ENCODE assay signal across 15 mouse cellular contexts in the genomic region with DNA sequence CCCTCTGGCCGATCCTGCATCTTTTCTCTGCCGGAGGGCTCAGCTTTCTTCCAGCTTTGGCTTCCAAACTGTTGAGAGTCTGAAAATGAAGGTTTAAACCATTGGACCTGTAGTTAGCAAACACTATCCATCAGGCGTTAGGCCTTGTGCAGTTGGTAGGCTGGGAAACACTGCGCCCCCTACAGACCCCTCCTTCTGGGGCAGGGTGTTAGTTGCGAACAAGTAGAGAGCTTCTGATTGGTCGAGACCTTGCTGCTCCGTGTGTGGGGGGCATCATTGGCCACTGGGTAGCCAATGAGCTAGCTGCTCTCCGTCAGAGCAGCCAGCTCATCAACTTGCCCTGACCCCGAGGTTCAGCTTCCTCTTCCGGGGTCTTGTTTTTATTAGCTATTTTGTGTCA. TPM values are rescaled to one million over a fixed set of nuclear protein-coding genes. Genes with fewer than 3 reads are reported as not detected.
DNase-seq lines count a peak whose midpoint lies in the region; ATAC-seq and TF ChIP-seq lines count a peak whose summit lies in the region.
"Had no signal": no experiment of that assay in that cellular context is flagged by ENCODE, and none has a peak within 500 bp of the region (broad histone marks: within the 10 kb centered on the region; RNA-seq: fewer than 3 reads in every experiment).

No protein-coding gene starts in this region.

- TF ChIP-seq POLR2A in thymus, adult 2 months (IDR thresholded peaks at IDR 0.05; ENCODE audit: control insufficient read depth, extremely low read depth, insufficient read depth, low read length, poor library complexity) = no peak

- 0 out of 2 replicates have a peak overlapping the region, but pooled peaks have one; percentile 23 for H3K4me2 ChIP-seq in kidney, postnatal 0 days (ENCODE audit: low read length)
- H3K4me2 ChIP-seq in midbrain, embryonic 14.5 days (ENCODE audit: low read length) = no peak overlapping the region
- H3K4me2 ChIP-seq: heart, embryonic 12.5 days had no signal

- no peak overlapping the region for H3K27ac ChIP-seq in thymus, adult 2 months (ENCODE audit: control insufficient read depth, insufficient read depth, low read length)
- H3K27ac ChIP-seq in kidney, postnatal 0 days = peak overlapping the region; percentile 68
- H3K27ac ChIP-seq in midbrain, embryonic 14.5 days (replicated peaks; ENCODE audit: low read depth, low read length) = no peak overlapping the region
- H3K27ac ChIP-seq: forebrain, embryonic 15.5 days; left cerebral cortex, adult 2 months; macrophage; neural tube, embryonic 12.5 days had no signal

- no peak overlapping the region for H3K4me3 ChIP-seq in thymus, adult 2 months (ENCODE audit: control insufficient read depth, insufficient read depth, low read length)
- H3K4me3 ChIP-seq in kidney, postnatal 0 days (replicated peaks; ENCODE audit: low read depth, low read length) = no peak overlapping the region
- H3K4me3 ChIP-seq in midbrain, embryonic 14.5 days (replicated peaks; ENCODE audit: low read depth, low read length) = no peak overlapping the region
- H3K4me3 ChIP-seq: forebrain, embryonic 15.5 days; heart, embryonic 12.5 days; left cerebral cortex, adult 2 months; neural tube, embryonic 12.5 days had no signal

- peak; percentile 7 for DNase-seq in thymus, postnatal 14 days
- DNase-seq in thymus, adult 2 months = no peak
- DNase-seq in embryo, embryonic 9.5 days (ENCODE audit: extremely low spot score) = peak; percentile 56
- DNase-seq in kidney, postnatal 0 days (ENCODE audit: low spot score) = peak; percentile 82
- DNase-seq in yolk sac, embryonic 10.5 days (ENCODE audit: low spot score) = peak; percentile 15
- no peak for DNase-seq in cerebellum, postnatal 4 days (ENCODE audit: low spot score in 2 of 2)
- DNase-seq in natural killer cell, adult 2 months (ENCODE audit: low spot score in 2 of 2) = no peak
- DNase-seq in midbrain, embryonic 14.5 days = no peak
- DNase-seq: cerebellum, postnatal 25 days had no signal

- no peak for TF ChIP-seq CTCF in thymus, adult 2 months (IDR thresholded peaks at IDR 0.05; ENCODE audit: borderline replicate concordance, control insufficient read depth, extremely low read depth, insufficient read depth, low read length, poor library complexity)
- TF ChIP-seq CTCF in kidney, postnatal 0 days (IDR thresholded peaks at IDR 0.05; ENCODE audit: low read depth) = peak; percentile 40

- WGBS in thymus, adult 2 months = 83% methylated on average over 10 of the region's 10 CpGs
- 54% methylated on average over 10 of the region's 10 CpGs for WGBS in kidney, postnatal 0 days
- WGBS in midbrain, embryonic 14.5 days = 73% methylated on average over 10 of the region's 10 CpGs

- H3K36me3 ChIP-seq in thymus, adult 2 months (ENCODE audit: control insufficient read depth, insufficient read depth, low read length) = no peaks in the 10 kb centered on the region
- no peaks in the 10 kb centered on the region for H3K36me3 ChIP-seq in kidney, postnatal 0 days (ENCODE audit: insufficient read depth, low read length)
- H3K36me3 ChIP-seq in midbrain, embryonic 14.5 days (ENCODE audit: control insufficient read depth, insufficient read depth, low read length) = no peaks in the 10 kb centered on the region
- H3K36me3 ChIP-seq: forebrain, embryonic 15.5 days; heart, embryonic 12.5 days; neural tube, embryonic 12.5 days had no signal

- H3K27me3 ChIP-seq in thymus, adult 2 months (ENCODE audit: control insufficient read depth, insufficient read depth, low read length) = no peaks in the 10 kb centered on the region; the same call in 1 of the 2 replicates
- no peaks in the 10 kb centered on the region for H3K27me3 ChIP-seq in kidney, postnatal 0 days (ENCODE audit: insufficient read depth, low read length)
- no peaks in the 10 kb centered on the region for H3K27me3 ChIP-seq in midbrain, embryonic 14.5 days (ENCODE audit: control insufficient read depth, insufficient read depth, low read length)
- H3K27me3 ChIP-seq: heart, embryonic 12.5 days had no signal

- peak; percentile 63 for ATAC-seq in kidney, postnatal 0 days (replicated peaks; ENCODE audit: low FRiP score, low read depth)
- no peak for ATAC-seq in midbrain, embryonic 14.5 days (ENCODE audit: low FRiP score, low TSS enrichment)
- ATAC-seq: forebrain, embryonic 15.5 days had no signal

- H3K9ac ChIP-seq in kidney, postnatal 0 days (ENCODE audit: low read depth, low read length) = no peak overlapping the region
- no peak overlapping the region for H3K9ac ChIP-seq in midbrain, embryonic 14.5 days (replicated peaks; ENCODE audit: low read length)
- H3K9ac ChIP-seq: forebrain, embryonic 15.5 days; heart, embryonic 12.5 days; neural tube, embryonic 12.5 days had no signal

- no peaks in the 10 kb centered on the region for H3K4me1 ChIP-seq in thymus, adult 2 months (replicated peaks; ENCODE audit: control insufficient read depth, insufficient read depth, low read length)
- peaks cover 20% of the 10 kb centered on the region for H3K4me1 ChIP-seq in kidney, postnatal 0 days (replicated peaks; ENCODE audit: insufficient read depth, low read length)
- no peaks in the 10 kb centered on the region for H3K4me1 ChIP-seq in midbrain, embryonic 14.5 days (ENCODE audit: control insufficient read depth, insufficient read depth, low read length)

- H3K9me3 ChIP-seq in kidney, postnatal 0 days (replicated peaks; ENCODE audit: low read length) = no peaks in the 10 kb centered on the region
- no peaks in the 10 kb centered on the region for H3K9me3 ChIP-seq in midbrain, embryonic 14.5 days (ENCODE audit: control insufficient read depth, low read length)
- H3K9me3 ChIP-seq: forebrain, embryonic 15.5 days; heart, embryonic 12.5 days; neural tube, embryonic 12.5 days had no signal

RNA-seq across cellular contexts. Expression of a gene that starts 46.4 kb away (rescaled TPM):
- polyA plus RNA-seq in thymus, adult 2 months (2012; rRNA removed) = 0.11 and 0.14 TPM in 2 replicates
- polyA plus RNA-seq in kidney, postnatal 0 days (2015; fragmentation: Nextera tagmentation; extraction: Ambion mirVana) = 6.4 and 8.3 TPM in 2 replicates
- not detected in 2 replicates for polyA plus RNA-seq in midbrain, embryonic 14.5 days (2014; fragmentation: Nextera tagmentation; extraction: Ambion mirVana)
- polyA plus RNA-seq: macrophage; spleen, adult 2 months had no signal

RNA-seq across cellular contexts. Expression of a gene that starts 58.2 kb away (rescaled TPM):
- 0.80 and 0.85 TPM in 2 replicates for polyA plus RNA-seq in thymus, adult 2 months (2012; rRNA removed)
- 33.0 and 42.5 TPM in 2 replicates for polyA plus RNA-seq in kidney, postnatal 0 days (2015; fragmentation: Nextera tagmentation; extraction: Ambion mirVana)
- polyA plus RNA-seq in midbrain, embryonic 14.5 days (2014; fragmentation: Nextera tagmentation; extraction: Ambion mirVana) = 1.5 TPM in 1 of 2 replicates, not detected in the other
- polyA plus RNA-seq: macrophage had no signal

Comparison
In these comparisons a context has a peak if more than half of its experiments do, and no peak if none do; other contexts are left out.
1. DNase-seq: peak in thymus, postnatal 14 days (single experiment), embryo, embryonic 9.5 days (single experiment), kidney, postnatal 0 days (single experiment) and yolk sac, embryonic 10.5 days (single experiment); none in thymus, adult 2 months (single experiment), cerebellum, postnatal 4 days (0 of 2), natural killer cell, adult 2 months (0 of 2) and midbrain, embryonic 14.5 days (single experiment).
2. RNA of a gene that starts 58.2 kb away (polyA plus RNA-seq): 33.0 to 42.5 TPM in kidney, postnatal 0 days; 1.5 TPM in midbrain, embryonic 14.5 days and 0.80 to 0.85 TPM in thymus, adult 2 months; every median in the first group is over 10 times any median in the second.